Mouse (Mus musculus): ENCODE data around the gene Gsx1. TPM values are rescaled to one million over a fixed set of nuclear protein-coding genes. Genes with fewer than 3 reads are reported as not detected.

Gsx1 gene
- total and polyA plus RNA-seq, 3 experiments: not detected

DNA sequence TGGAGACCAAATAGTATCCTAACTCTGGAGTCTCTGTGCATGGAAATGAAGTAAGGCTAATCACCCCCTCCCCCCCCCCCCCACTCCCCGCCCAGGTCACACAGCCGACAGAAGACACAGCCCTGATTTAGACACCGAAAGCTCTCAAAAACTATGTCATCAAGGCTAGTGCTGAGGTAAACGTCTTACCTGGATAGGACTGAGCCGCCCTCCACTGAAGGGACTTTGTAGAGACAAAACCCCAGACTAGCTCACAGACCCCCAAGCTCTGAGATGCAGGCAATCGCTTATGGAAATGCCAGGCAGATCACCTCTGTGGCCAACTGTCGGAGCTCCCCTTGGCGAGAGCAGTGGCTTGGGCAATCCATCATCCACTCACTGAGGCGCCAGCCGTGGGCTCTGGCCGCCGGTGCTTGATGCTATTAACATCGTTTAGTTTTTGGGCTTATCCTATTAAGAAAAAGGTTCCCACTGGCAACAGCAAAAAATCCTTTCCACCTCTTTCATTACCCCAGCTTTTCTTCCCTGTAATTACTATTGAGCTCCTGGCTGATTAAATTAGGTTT is 33.6 kb upstream of the Gsx1 start:
- in situ Hi-C loops (cut with MboI; ENCODE audit: low pct_ligation_motif_present, low pct_unique_long_range_greater_than_20kb, low sequenced_read_pairs): no loop called here
- H3K4me3 ChIP-seq (replicated peaks in 1 of 3; ENCODE audit: low read depth in 2 of 3, low read length in 2 of 3, poor library complexity in 1 of 3): no peak overlapping the region
- H3K9ac ChIP-seq (ENCODE audit: insufficient read depth, low read depth): no peak overlapping the region
- no peak for DNase-seq (ENCODE audit: extremely low read depth)
- peaks cover 17% of the 10 kb centered on the region for H3K27me3 ChIP-seq (replicated peaks)
- no peak overlapping the region for H3K27ac ChIP-seq (ENCODE audit: insufficient read depth, low read depth)
- dilution Hi-C loops (cut with MboI; ENCODE audit: extremely low pct_ligation_motif_present, extremely low pct_unique_long_range_greater_than_20kb, low sequenced_read_pairs): no loop called here
- peaks cover under 1% of the 10 kb centered on the region for H3K9me3 ChIP-seq (replicated peaks; ENCODE audit: low read length)
- H3K4me2 ChIP-seq (ENCODE audit: insufficient read depth, low read depth, poor library complexity, severe bottlenecking): no peak overlapping the region
- TF ChIP-seq JUND (conservative IDR thresholded peaks at IDR 0.05; ENCODE audit: low read depth, low read length) (no peak), MAZ (IDR thresholded peaks at IDR 0.05; ENCODE audit: low read depth, low read length) (no peak)
- H3K79me2 ChIP-seq (replicated peaks; ENCODE audit: control insufficient read depth, extremely low read depth, insufficient read depth, poor library complexity, severe bottlenecking): no peaks in the 10 kb centered on the region
- no peaks in the 10 kb centered on the region for H3K36me3 ChIP-seq (replicated peaks in 1 of 2; ENCODE audit: control insufficient read depth in 1 of 2, insufficient read depth in 1 of 2, low read length in 1 of 2)
- H3K4me1 ChIP-seq (ENCODE audit: control insufficient read depth in 1 of 2, insufficient read depth in 2 of 2): 0 out of 4 replicates have a peak, but pooled peaks cover 0 to 3% of the 10 kb centered on the region in 2 experiments

DNA sequence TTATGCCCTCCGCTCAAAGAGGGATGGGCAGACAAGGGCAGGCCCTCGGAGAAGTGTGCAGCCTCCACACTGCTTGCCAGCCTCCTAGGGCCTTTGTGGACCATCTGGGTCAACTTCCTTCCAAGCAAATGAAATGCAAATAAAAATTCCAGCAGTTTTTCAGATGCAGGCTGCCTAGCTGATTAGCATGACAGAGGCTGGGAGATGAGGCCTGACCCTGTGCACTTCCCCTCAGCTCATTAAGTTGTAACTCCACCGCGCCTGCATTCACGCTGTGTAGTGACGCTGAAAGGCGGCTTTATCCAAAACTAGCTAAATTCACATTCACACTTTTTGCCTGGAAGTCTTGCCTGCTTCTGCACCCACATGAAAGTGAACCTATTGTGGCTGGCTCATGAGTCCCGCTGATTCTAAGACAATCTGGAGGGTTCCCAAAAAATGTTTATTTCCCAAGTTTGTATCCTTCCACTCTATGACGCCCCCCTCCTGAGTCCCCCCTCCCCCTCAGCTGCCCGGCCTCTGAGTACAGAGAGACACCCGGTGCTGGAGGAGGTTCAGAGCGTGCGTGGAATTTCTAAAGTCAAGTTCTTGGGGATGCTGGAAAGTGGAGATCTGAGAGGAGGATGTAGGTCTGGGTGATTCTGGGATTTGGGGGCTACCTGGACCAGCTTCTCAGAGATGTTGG is 32.9 kb upstream of the Gsx1 start:
- peaks cover 17% of the 10 kb centered on the region for H3K27me3 ChIP-seq (replicated peaks)
- no peak for TF ChIP-seq TCF12 (IDR thresholded peaks at IDR 0.05; ENCODE audit: low read depth, low read length)
- no peak for TF ChIP-seq RAD21 (IDR thresholded peaks at IDR 0.05; ENCODE audit: low read depth, low read length)
- no peak for TF ChIP-seq MAX (IDR thresholded peaks at IDR 0.05; ENCODE audit: low read length)
- no peak for TF ChIP-seq ZKSCAN1 (IDR thresholded peaks at IDR 0.05; ENCODE audit: borderline replicate concordance, low read depth, low read length)
- no peak for TF ChIP-seq POLR2AphosphoS2 (IDR thresholded peaks at IDR 0.05; ENCODE audit: low read depth, low read length)
- no peak for TF ChIP-seq CHD2 (IDR thresholded peaks at IDR 0.05; ENCODE audit: low read length)
- TF ChIP-seq PAX5 (IDR thresholded peaks at IDR 0.05; ENCODE audit: low read length): no peak
- TF ChIP-seq SMC3 (IDR thresholded peaks at IDR 0.05; ENCODE audit: low read depth, low read length): no peak
- no peak for TF ChIP-seq JUND (conservative IDR thresholded peaks at IDR 0.05; ENCODE audit: low read depth, low read length)
- no peak for TF ChIP-seq MYC (IDR thresholded peaks at IDR 0.05; ENCODE audit: low read depth, low read length)
- TF ChIP-seq MEF2A (IDR thresholded peaks at IDR 0.05; ENCODE audit: borderline replicate concordance, low read depth, low read length): no peak
- no peak for TF ChIP-seq CHD1 (IDR thresholded peaks at IDR 0.05; ENCODE audit: low read depth, low read length)
- TF ChIP-seq USF2 (conservative IDR thresholded peaks at IDR 0.05; ENCODE audit: low read depth, low read length): no peak
- TF ChIP-seq ZNF384 (IDR thresholded peaks at IDR 0.05; ENCODE audit: low read depth, low read length): no peak
- TF ChIP-seq ZC3H11A (IDR thresholded peaks at IDR 0.05; ENCODE audit: low read depth, low read length): no peak
- TF ChIP-seq KAT2A (IDR thresholded peaks at IDR 0.05; ENCODE audit: insufficient replicate concordance, low read length): no peak
- TF ChIP-seq TBP (conservative IDR thresholded peaks at IDR 0.05; ENCODE audit: low read depth, low read length): no peak
- no peaks in the 10 kb centered on the region for H3K36me3 ChIP-seq (replicated peaks in 1 of 2; ENCODE audit: control insufficient read depth in 1 of 2, insufficient read depth in 1 of 2, low read length in 1 of 2)
- H3K4me1 ChIP-seq (ENCODE audit: control insufficient read depth in 1 of 2, insufficient read depth in 2 of 2): 0 out of 4 replicates have a peak, but pooled peaks cover 0 to 3% of the 10 kb centered on the region in 2 experiments
- H3K9ac ChIP-seq (ENCODE audit: insufficient read depth, low read depth): no peak overlapping the region
- peaks cover 2% of the 10 kb centered on the region for H3K9me3 ChIP-seq (replicated peaks; ENCODE audit: low read length)
- no peak overlapping the region for H3K27ac ChIP-seq (ENCODE audit: insufficient read depth, low read depth)
- no peak overlapping the region for H3K4me2 ChIP-seq (ENCODE audit: insufficient read depth, low read depth, poor library complexity, severe bottlenecking)
- in situ Hi-C loops (cut with MboI; ENCODE audit: low pct_ligation_motif_present, low pct_unique_long_range_greater_than_20kb, low sequenced_read_pairs) (no loop called here), dilution Hi-C loops (cut with MboI; ENCODE audit: extremely low pct_ligation_motif_present, extremely low pct_unique_long_range_greater_than_20kb, low sequenced_read_pairs) (no loop called here)
- no peaks in the 10 kb centered on the region for H3K79me2 ChIP-seq (replicated peaks; ENCODE audit: control insufficient read depth, extremely low read depth, insufficient read depth, poor library complexity, severe bottlenecking)
- no peak for DNase-seq (ENCODE audit: extremely low read depth)
- H3K4me3 ChIP-seq (replicated peaks in 1 of 3; ENCODE audit: low read depth in 2 of 3, low read length in 2 of 3, poor library complexity in 1 of 3): no peak overlapping the region
